10 mouse cellular contexts compared by ENCODE assay signal in genomic region chr11:11885246-11885643, GRCm38 (mm10). TPM values are rescaled to one million over a fixed set of nuclear protein-coding genes. Genes with fewer than 3 reads are reported as not detected.
DNase-seq lines count a peak whose midpoint lies in the region; ATAC-seq and TF ChIP-seq lines count a peak whose summit lies in the region.
"Had no signal": no experiment of that assay in that cellular context is flagged by ENCODE, and none has a peak within 500 bp of the region (broad histone marks: within the 10 kb centered on the region; RNA-seq: fewer than 3 reads in every experiment).

No protein-coding gene starts in this region.

- H3K4me2 ChIP-seq in heart, embryonic 14.5 days (ENCODE audit: low read length) = peak overlapping the region; percentile 34
- H3K4me2 ChIP-seq in stomach, embryonic 14.5 days (replicated peaks; ENCODE audit: low read depth, low read length) = no peak overlapping the region
- no peak overlapping the region for H3K4me2 ChIP-seq in stomach, postnatal 0 days (replicated peaks; ENCODE audit: low read depth)
- peak overlapping the region; percentile 49 for H3K4me2 ChIP-seq in liver, embryonic 14.5 days (ENCODE audit: low read depth)

- no peak for TF ChIP-seq EP300 in stomach, postnatal 0 days (optimal IDR thresholded peaks at IDR 0.05)
- no peak for TF ChIP-seq EP300 in liver, embryonic 14.5 days (IDR thresholded peaks at IDR 0.05; ENCODE audit: low read depth)

- H3K4me3 ChIP-seq in heart, embryonic 14.5 days (ENCODE audit: control insufficient read depth in 1 of 2, insufficient read depth in 1 of 2, low read depth in 1 of 2, low read length in 2 of 2) = no peak overlapping the region
- H3K4me3 ChIP-seq in stomach, embryonic 14.5 days (ENCODE audit: low read depth, low read length) = no peak overlapping the region
- no peak overlapping the region for H3K4me3 ChIP-seq in stomach, postnatal 0 days (ENCODE audit: low read depth, low read length)
- H3K4me3 ChIP-seq in liver, embryonic 14.5 days (ENCODE audit: insufficient read depth in 1 of 2, low read depth in 2 of 2, low read length in 2 of 2) = no peak overlapping the region

- no peak for TF ChIP-seq CTCF in stomach, postnatal 0 days (IDR thresholded peaks at IDR 0.05; ENCODE audit: low read depth)
- no peak for TF ChIP-seq CTCF in liver, embryonic 14.5 days (IDR thresholded peaks at IDR 0.05; ENCODE audit: low read depth)

- no peak for DNase-seq in heart, postnatal 10 days
- no peak for DNase-seq in stomach, postnatal 0 days (ENCODE audit: low spot score)
- peak in 1 of 3 experiments; percentile 49 for DNase-seq in liver, embryonic 14.5 days (ENCODE audit: low read depth in 3 of 3, low spot score in 3 of 3)
- DNase-seq in spleen, postnatal 36 days (ENCODE audit: low spot score in 2 of 2) = no peak
- no peak for DNase-seq in urinary bladder, adult 18-20 months (ENCODE audit: low spot score in 2 of 2)
- no peak for DNase-seq in thymus, adult 18-20 months

- no peak for ATAC-seq in heart, embryonic 14.5 days (ENCODE audit: insufficient number of reproducible peaks, insufficient read depth, low FRiP score, low read depth)
- no peak for ATAC-seq in stomach, embryonic 14.5 days (ENCODE audit: insufficient number of reproducible peaks, insufficient read depth, low FRiP score, low read depth)
- ATAC-seq in stomach, postnatal 0 days (ENCODE audit: low FRiP score, low TSS enrichment) = no peak
- ATAC-seq in liver, embryonic 14.5 days (ENCODE audit: insufficient read depth) = peak; percentile 85
- ATAC-seq: CD4-positive, CD25-positive, alpha-beta regulatory T cell, adult 4 months; hindbrain, embryonic 16.5 days had no signal

- 79% methylated on average over 4 of the region's 4 CpGs for WGBS in heart, embryonic 14.5 days
- WGBS in stomach, embryonic 14.5 days = 58% methylated on average over 4 of the region's 4 CpGs
- 52% methylated on average over 4 of the region's 4 CpGs for WGBS in stomach, postnatal 0 days
- 13% methylated on average over 4 of the region's 4 CpGs for WGBS in liver, embryonic 14.5 days (ENCODE audit: insufficient replicate concordance)

- peak overlapping the region; percentile 12 to 63; a peak in 3 of 4 replicates for H3K27ac ChIP-seq in heart, embryonic 14.5 days (replicated peaks in 1 of 2; ENCODE audit: control insufficient read depth in 1 of 2, insufficient read depth in 1 of 2, low read depth in 2 of 2, low read length in 2 of 2)
- H3K27ac ChIP-seq in stomach, embryonic 14.5 days (ENCODE audit: low read length) = peak overlapping the region; percentile 53
- H3K27ac ChIP-seq in stomach, postnatal 0 days (replicated peaks) = no peak overlapping the region
- peak overlapping the region; percentile 80 for H3K27ac ChIP-seq in liver, embryonic 14.5 days

- H3K4me1 ChIP-seq in heart, embryonic 14.5 days (ENCODE audit: control insufficient read depth in 2 of 2, insufficient read depth in 2 of 2, low read length in 2 of 2) = peaks cover 11 to 44% of the 10 kb centered on the region in 2 experiments
- peaks cover 21% of the 10 kb centered on the region; the same call in 1 of the 2 replicates for H3K4me1 ChIP-seq in stomach, embryonic 14.5 days (ENCODE audit: control insufficient read depth, insufficient read depth, low read length)
- H3K4me1 ChIP-seq in stomach, postnatal 0 days (replicated peaks; ENCODE audit: control insufficient read depth, insufficient read depth) = no peaks in the 10 kb centered on the region
- peaks cover 67 to 72% of the 10 kb centered on the region in 2 experiments for H3K4me1 ChIP-seq in liver, embryonic 14.5 days (replicated peaks; ENCODE audit: control insufficient read depth in 2 of 2, insufficient read depth in 2 of 2, low read length in 1 of 2)

- intact Hi-C loops in heart, postnatal 10 days (cut with DNase I) = no loop called here

- H3K9me3 ChIP-seq in heart, embryonic 14.5 days (ENCODE audit: control insufficient read depth, low read length) = no peaks in the 10 kb centered on the region
- no peaks in the 10 kb centered on the region for H3K9me3 ChIP-seq in stomach, embryonic 14.5 days (ENCODE audit: control insufficient read depth, low read depth, low read length)
- H3K9me3 ChIP-seq in stomach, postnatal 0 days (ENCODE audit: control insufficient read depth, low read length) = no peaks in the 10 kb centered on the region
- H3K9me3 ChIP-seq in liver, embryonic 14.5 days (ENCODE audit: control insufficient read depth, low read length) = no peaks in the 10 kb centered on the region

- no peaks in the 10 kb centered on the region for H3K36me3 ChIP-seq in heart, embryonic 14.5 days (ENCODE audit: control insufficient read depth, insufficient read depth, low read length)
- H3K36me3 ChIP-seq in stomach, embryonic 14.5 days (ENCODE audit: control insufficient read depth, insufficient read depth, low read length) = no peaks in the 10 kb centered on the region
- H3K36me3 ChIP-seq in stomach, postnatal 0 days (ENCODE audit: control insufficient read depth, insufficient read depth, low read length) = no peaks in the 10 kb centered on the region
- no peaks in the 10 kb centered on the region for H3K36me3 ChIP-seq in liver, embryonic 14.5 days (replicated peaks; ENCODE audit: control insufficient read depth, insufficient read depth, low read depth)

- no peaks in the 10 kb centered on the region for H3K27me3 ChIP-seq in heart, embryonic 14.5 days (ENCODE audit: control insufficient read depth, insufficient read depth, low read length)
- no peaks in the 10 kb centered on the region for H3K27me3 ChIP-seq in stomach, embryonic 14.5 days (ENCODE audit: control insufficient read depth, insufficient read depth, low read length)
- no peaks in the 10 kb centered on the region for H3K27me3 ChIP-seq in stomach, postnatal 0 days (ENCODE audit: control insufficient read depth, insufficient read depth, low read length)
- no peaks in the 10 kb centered on the region for H3K27me3 ChIP-seq in liver, embryonic 14.5 days (ENCODE audit: control insufficient read depth, insufficient read depth, low read length)

- peak overlapping the region; percentile 56 for H3K9ac ChIP-seq in heart, embryonic 14.5 days (ENCODE audit: low read length)
- no peak overlapping the region for H3K9ac ChIP-seq in stomach, embryonic 14.5 days (replicated peaks; ENCODE audit: low read depth, low read length)
- no peak overlapping the region for H3K9ac ChIP-seq in stomach, postnatal 0 days (ENCODE audit: low read length)
- H3K9ac ChIP-seq in liver, embryonic 14.5 days (replicated peaks) = peak overlapping the region; percentile 32

RNA-seq across cellular contexts. Expression of gene Ddc, which starts 12.7 kb away (rescaled TPM):
- 114 and 117 TPM in 2 replicates for polyA plus RNA-seq in heart, embryonic 14.5 days (2014; fragmentation: Nextera tagmentation; extraction: Ambion mirVana)
- total RNA-seq in heart, postnatal 10 days (2021) = 10 to 100 TPM; 11.0 to 11.9 TPM
- polyA plus RNA-seq in stomach, embryonic 14.5 days (2014; fragmentation: Nextera tagmentation; extraction: Ambion mirVana) = 36.7 and 47.2 TPM in 2 replicates
- 24.0 and 24.1 TPM in 2 replicates for polyA plus RNA-seq in stomach, postnatal 0 days (2015; fragmentation: Nextera tagmentation; extraction: Ambion mirVana)
- polyA plus RNA-seq in liver, embryonic 14.5 days (2012; rRNA removed) = 3.0 and 4.3 TPM in 2 replicates
- polyA plus RNA-seq in liver, embryonic 14.5 days (2014; fragmentation: Nextera tagmentation; extraction: Ambion mirVana) = 7.4 and 8.2 TPM in 2 replicates

Comparison
In these comparisons a context has a peak if more than half of its experiments do, and no peak if none do; other contexts are left out.
1. H3K4me2 ChIP-seq: peak in heart, embryonic 14.5 days (single experiment) and liver, embryonic 14.5 days (single experiment); none in stomach, embryonic 14.5 days (single experiment) and stomach, postnatal 0 days (single experiment).
2. H3K9ac ChIP-seq: peak in heart, embryonic 14.5 days (single experiment) and liver, embryonic 14.5 days (single experiment); none in stomach, embryonic 14.5 days (single experiment) and stomach, postnatal 0 days (single experiment).